Mouse (Mus musculus): Measurements from ENCODE around the gene Mfsd2a. TPM values are rescaled to one million over a fixed set of nuclear protein-coding genes. Genes with fewer than 3 reads are reported as not detected.

Mfsd2a gene
- polyA plus RNA-seq, 1 experiment: not detected

- Histone ChIP-seq H3K27ac (replicated peaks; ENCODE audit: low read depth, low read length) (no peak overlapping the region), H3K4me3 (ENCODE audit: insufficient read depth, low read depth, low read length) (no peak overlapping the region), H3K4me1 (ENCODE audit: control insufficient read depth, insufficient read depth, insufficient read length, low read length) (peaks cover 3% of the 10 kb centered on the region)
These were observed 24.1 kb upstream of the Mfsd2a start for GRCm38 (mm10) chr4:122985110-122985509.

GRCm38 (mm10) chr4:122983486-122984261 is 22.7 kb upstream of the Mfsd2a start:
- peaks cover 6% of the 10 kb centered on the region for H3K4me1 ChIP-seq (ENCODE audit: control insufficient read depth, insufficient read depth, insufficient read length, low read length)
- H3K4me3 ChIP-seq (ENCODE audit: insufficient read depth, low read depth, low read length): no peak overlapping the region
- no peak overlapping the region for H3K27ac ChIP-seq (replicated peaks; ENCODE audit: low read depth, low read length)

- Histone ChIP-seq H3K27ac (replicated peaks; ENCODE audit: low read depth, low read length) (peak overlapping the region; percentile 7; the same call in 1 of the 2 replicates), H3K4me1 (ENCODE audit: control insufficient read depth, insufficient read depth, insufficient read length, low read length) (peaks cover 6% of the 10 kb centered on the region), H3K4me3 (ENCODE audit: insufficient read depth, low read depth, low read length) (no peak overlapping the region)
These were observed 21.5 kb upstream of the Mfsd2a start for GRCm38 (mm10) chr4:122982537-122982936.

- Histone ChIP-seq H3K4me1 (ENCODE audit: control insufficient read depth, insufficient read depth, insufficient read length, low read length) (peaks cover 6% of the 10 kb centered on the region), H3K4me3 (ENCODE audit: insufficient read depth, low read depth, low read length) (no peak overlapping the region), H3K27ac (replicated peaks; ENCODE audit: low read depth, low read length) (no peak overlapping the region; the same call in 1 of the 2 replicates)
These were observed 20.9 kb upstream of the Mfsd2a start for GRCm38 (mm10) chr4:122981930-122982329.

- Histone ChIP-seq H3K4me1 (ENCODE audit: control insufficient read depth, insufficient read depth, insufficient read length, low read length) (peaks cover 6% of the 10 kb centered on the region), H3K4me3 (ENCODE audit: insufficient read depth, low read depth, low read length) (no peak overlapping the region), H3K27ac (replicated peaks; ENCODE audit: low read depth, low read length) (no peak overlapping the region)
These were observed 20.2 kb upstream of the Mfsd2a start for GRCm38 (mm10) chr4:122981238-122981637.

- H3K4me3 ChIP-seq (ENCODE audit: insufficient read depth, low read depth, low read length): no peak overlapping the region
- peak overlapping the region; percentile 79; the same call in 1 of the 2 replicates for H3K27ac ChIP-seq (replicated peaks; ENCODE audit: low read depth, low read length)
- peaks cover 6% of the 10 kb centered on the region for H3K4me1 ChIP-seq (ENCODE audit: control insufficient read depth, insufficient read depth, insufficient read length, low read length)
These were observed 19.7 kb upstream of the Mfsd2a start for GRCm38 (mm10) chr4:122980684-122981083.

GRCm38 (mm10) chr4:122979826-122980225 is 18.8 kb upstream of the Mfsd2a start:
- peak overlapping the region; percentile 93 for H3K27ac ChIP-seq (replicated peaks; ENCODE audit: low read depth, low read length)
- no peak overlapping the region for H3K4me3 ChIP-seq (ENCODE audit: insufficient read depth, low read depth, low read length)
- peaks cover 6% of the 10 kb centered on the region for H3K4me1 ChIP-seq (ENCODE audit: control insufficient read depth, insufficient read depth, insufficient read length, low read length)

GRCm38 (mm10) chr4:122978850-122979249 is 17.9 kb upstream of the Mfsd2a start:
- Histone ChIP-seq H3K4me3 (ENCODE audit: insufficient read depth, low read depth, low read length) (no peak overlapping the region), H3K4me1 (ENCODE audit: control insufficient read depth, insufficient read depth, insufficient read length, low read length) (peaks cover 6% of the 10 kb centered on the region), H3K27ac (replicated peaks; ENCODE audit: low read depth, low read length) (peak overlapping the region; percentile 93)

- Histone ChIP-seq H3K4me1 (ENCODE audit: control insufficient read depth, insufficient read depth, insufficient read length, low read length) (peaks cover 2% of the 10 kb centered on the region), H3K27ac (replicated peaks; ENCODE audit: low read depth, low read length) (no peak overlapping the region), H3K4me3 (ENCODE audit: insufficient read depth, low read depth, low read length) (no peak overlapping the region)
These were observed 15.9 kb upstream of the Mfsd2a start for GRCm38 (mm10) chr4:122976885-122977284.

GRCm38 (mm10) chr4:122974976-122975520 is 14.1 kb upstream of the Mfsd2a start:
- Histone ChIP-seq H3K4me1 (ENCODE audit: control insufficient read depth, insufficient read depth, insufficient read length, low read length) (peaks cover 2% of the 10 kb centered on the region; the same call in 1 of the 2 replicates), H3K4me3 (ENCODE audit: insufficient read depth, low read depth, low read length) (no peak overlapping the region), H3K27ac (replicated peaks; ENCODE audit: low read depth, low read length) (no peak overlapping the region)

GRCm38 (mm10) chr4:122972056-122972455 is 11.1 kb upstream of the Mfsd2a start:
- H3K4me3 ChIP-seq (ENCODE audit: insufficient read depth, low read depth, low read length): no peak overlapping the region
- H3K4me1 ChIP-seq (ENCODE audit: control insufficient read depth, insufficient read depth, insufficient read length, low read length): no peaks in the 10 kb centered on the region
- H3K27ac ChIP-seq (replicated peaks; ENCODE audit: low read depth, low read length): no peak overlapping the region

GRCm38 (mm10) chr4:122971646-122972045 is 10.7 kb upstream of the Mfsd2a start:
- Histone ChIP-seq H3K4me3 (ENCODE audit: insufficient read depth, low read depth, low read length) (no peak overlapping the region), H3K27ac (replicated peaks; ENCODE audit: low read depth, low read length) (no peak overlapping the region), H3K4me1 (ENCODE audit: control insufficient read depth, insufficient read depth, insufficient read length, low read length) (no peaks in the 10 kb centered on the region)

GRCm38 (mm10) chr4:122971191-122971590 is 10.2 kb upstream of the Mfsd2a start:
- no peak overlapping the region for H3K27ac ChIP-seq (replicated peaks; ENCODE audit: low read depth, low read length)
- H3K4me1 ChIP-seq (ENCODE audit: control insufficient read depth, insufficient read depth, insufficient read length, low read length): no peaks in the 10 kb centered on the region
- no peak overlapping the region for H3K4me3 ChIP-seq (ENCODE audit: insufficient read depth, low read depth, low read length)

GRCm38 (mm10) chr4:122968106-122968505 is 7.1 kb upstream of the Mfsd2a start:
- Histone ChIP-seq H3K27ac (replicated peaks; ENCODE audit: low read depth, low read length) (no peak overlapping the region), H3K4me3 (ENCODE audit: insufficient read depth, low read depth, low read length) (no peak overlapping the region), H3K4me1 (ENCODE audit: control insufficient read depth, insufficient read depth, insufficient read length, low read length) (no peaks in the 10 kb centered on the region)

- H3K4me3 ChIP-seq (ENCODE audit: insufficient read depth, low read depth, low read length): no peak overlapping the region
- H3K4me1 ChIP-seq (ENCODE audit: control insufficient read depth, insufficient read depth, insufficient read length, low read length): peaks cover 6% of the 10 kb centered on the region
- H3K27ac ChIP-seq (replicated peaks; ENCODE audit: low read depth, low read length): no peak overlapping the region
These were observed 1.8 kb upstream of the Mfsd2a start for GRCm38 (mm10) chr4:122962751-122963150.

GRCm38 (mm10) chr4:122961589-122961988 is 601 bp upstream of the Mfsd2a start:
- peak overlapping the region; percentile 51; the same call in 1 of the 2 replicates for H3K4me3 ChIP-seq (ENCODE audit: insufficient read depth, low read depth, low read length)
- H3K27ac ChIP-seq (replicated peaks; ENCODE audit: low read depth, low read length): no peak overlapping the region
- peaks cover 6% of the 10 kb centered on the region for H3K4me1 ChIP-seq (ENCODE audit: control insufficient read depth, insufficient read depth, insufficient read length, low read length)
